Mouse (Mus musculus) erythroblast, embryonic 14.5 days (primary cell): ENCODE data around the gene Pigt.

ENCODE experiments used
- GATA1 ChIP-seq: IDR thresholded peaks from 2 replicates; pipeline ENCODE4 v1.6.1; 2012; ENCODE audit warnings: low read length, inconsistent platforms, mixed read lengths
- TAL1 ChIP-seq: IDR thresholded peaks from 3 replicates; pipeline ENCODE4 v1.6.1; 2012; ENCODE audit warnings: low read length, inconsistent platforms, mixed read lengths

GRCm38 (mm10) chr2:164453887-164454500 is 43.3 kb upstream of the Pigt start:
- TF ChIP-seq GATA1, result no peak
- no peak for TF ChIP-seq TAL1
